Mouse (Mus musculus) cortical plate, adult 2 months (tissue): Measurements from ENCODE around the gene Gm17571.

Experiments used
- CTCF ChIP-seq: fragments of 200-500 bp; IDR thresholded peaks from 2 replicates; pipeline ENCODE4 v1.5.1; 2011; ENCODE audit warnings: mild to moderate bottlenecking, control low read depth, low read length; ENCODE audit not compliant: insufficient read depth; ENCODE audit errors: extremely low read depth
- POLR2A ChIP-seq: fragments of 200-500 bp; IDR thresholded peaks from 2 replicates; pipeline ENCODE4 v1.6.1; 2011; ENCODE audit warnings: mild to moderate bottlenecking, low read length, control low read depth; ENCODE audit not compliant: insufficient read depth; ENCODE audit errors: extremely low read depth

- TF ChIP-seq CTCF (no peak), POLR2A (no peak)
These were observed 18.9 kb upstream of the Gm17571 start for GRCm38 (mm10) chr9:13465358-13466020.
